Mouse (Mus musculus): Measurements from ENCODE around the gene Slc38a6. TPM values are rescaled to one million over a fixed set of nuclear protein-coding genes. Genes with fewer than 3 reads are reported as not detected.

The Slc38a6 gene
- polyA plus RNA-seq, 1 experiment from 2014 or later, result 10.4 TPM

- peaks cover 18% of the 10 kb centered on the region for H3K36me3 ChIP-seq
These were observed 1.0 kb downstream of the Slc38a6 start for GRCm38 (mm10) chr12:73287609-73288008.

GRCm38 (mm10) chr12:73288626-73289025 is 2.0 kb downstream of the Slc38a6 start:
- WGBS, result 94% methylated on average over 3 of the region's 3 CpGs
- ATAC-seq, result no peak

More at GRCm38 (mm10) chr12:73287609-73288008, 1.0 kb downstream of the Slc38a6 start:
- H3K4me1 ChIP-seq (replicated peaks), result peaks cover 33% of the 10 kb centered on the region
- no peak for ATAC-seq
- no peaks in the 10 kb centered on the region for H3K27me3 ChIP-seq
- no peaks in the 10 kb centered on the region for H3K9me3 ChIP-seq
- 73% methylated on average over 8 of the region's 8 CpGs for WGBS
- H3K9ac ChIP-seq (replicated peaks), result peak overlapping the region; percentile 88
- H3K4me3 ChIP-seq (replicated peaks), result peak overlapping the region; percentile 82
- H3K4me2 ChIP-seq (replicated peaks), result peak overlapping the region; percentile 76
- H3K27ac ChIP-seq, result no peak overlapping the region

GRCm38 (mm10) chr12:73294884-73295283 is 8.3 kb downstream of the Slc38a6 start:
- no peaks in the 10 kb centered on the region for H3K27me3 ChIP-seq
- no peak overlapping the region for H3K9ac ChIP-seq (replicated peaks)
- no peak for ATAC-seq
- peaks cover 29% of the 10 kb centered on the region for H3K36me3 ChIP-seq
- H3K4me3 ChIP-seq (replicated peaks), result no peak overlapping the region
- H3K4me2 ChIP-seq (replicated peaks), result no peak overlapping the region
- no peak overlapping the region for H3K27ac ChIP-seq
- no peaks in the 10 kb centered on the region for H3K9me3 ChIP-seq
- H3K4me1 ChIP-seq (replicated peaks), result peaks cover 12% of the 10 kb centered on the region

More at GRCm38 (mm10) chr12:73288626-73289025, 2.0 kb downstream of the Slc38a6 start:
- peaks cover 30% of the 10 kb centered on the region for H3K4me1 ChIP-seq (replicated peaks)
- no peak overlapping the region for H3K4me3 ChIP-seq (replicated peaks)
- H3K9ac ChIP-seq (replicated peaks), result no peak overlapping the region
- H3K9me3 ChIP-seq, result no peaks in the 10 kb centered on the region
- H3K4me2 ChIP-seq (replicated peaks), result no peak overlapping the region
- no peaks in the 10 kb centered on the region for H3K27me3 ChIP-seq
- H3K27ac ChIP-seq, result no peak overlapping the region
- peaks cover 21% of the 10 kb centered on the region for H3K36me3 ChIP-seq

GRCm38 (mm10) chr12:73295505-73296140 is 9.0 kb downstream of the Slc38a6 start:
- peaks cover 31% of the 10 kb centered on the region for H3K36me3 ChIP-seq
- no peak overlapping the region for H3K4me3 ChIP-seq (replicated peaks)
- H3K4me1 ChIP-seq (replicated peaks), result peaks cover 12% of the 10 kb centered on the region
- 60% methylated on average over 11 of the region's 11 CpGs for WGBS
- H3K9ac ChIP-seq (replicated peaks), result no peak overlapping the region
- no peak overlapping the region for H3K4me2 ChIP-seq (replicated peaks)
- no peaks in the 10 kb centered on the region for H3K27me3 ChIP-seq
- H3K27ac ChIP-seq, result no peak overlapping the region
- no peaks in the 10 kb centered on the region for H3K9me3 ChIP-seq
- no peak for ATAC-seq

GRCm38 (mm10) chr12:73298621-73299020 is 12.0 kb downstream of the Slc38a6 start:
- no peak overlapping the region for H3K9ac ChIP-seq (replicated peaks)
- H3K36me3 ChIP-seq, result peaks cover 18% of the 10 kb centered on the region
- ATAC-seq, result no peak
- 90% methylated on average over 5 of the region's 5 CpGs for WGBS
- no peak overlapping the region for H3K27ac ChIP-seq
- peaks cover 12% of the 10 kb centered on the region for H3K4me1 ChIP-seq (replicated peaks)
- no peaks in the 10 kb centered on the region for H3K9me3 ChIP-seq
- H3K27me3 ChIP-seq, result no peaks in the 10 kb centered on the region
- no peak overlapping the region for H3K4me2 ChIP-seq (replicated peaks)
- H3K4me3 ChIP-seq (replicated peaks), result no peak overlapping the region

GRCm38 (mm10) chr12:73300531-73300930 is 14.0 kb downstream of the Slc38a6 start:
- 95% methylated on average over 2 of the region's 2 CpGs for WGBS
- Histone ChIP-seq H3K27me3 (no peaks in the 10 kb centered on the region), H3K36me3 (peaks cover 10% of the 10 kb centered on the region), H3K9me3 (no peaks in the 10 kb centered on the region), H3K4me2 (replicated peaks) (no peak overlapping the region), H3K4me3 (replicated peaks) (no peak overlapping the region), H3K27ac (no peak overlapping the region), H3K9ac (replicated peaks) (no peak overlapping the region), H3K4me1 (replicated peaks) (peaks cover 8% of the 10 kb centered on the region)
- ATAC-seq, result no peak

GRCm38 (mm10) chr12:73304636-73305035 is 18.1 kb downstream of the Slc38a6 start:
- ATAC-seq, result no peak
- Histone ChIP-seq H3K4me1 (replicated peaks) (no peaks in the 10 kb centered on the region), H3K27me3 (no peaks in the 10 kb centered on the region), H3K9me3 (no peaks in the 10 kb centered on the region), H3K4me2 (replicated peaks) (no peak overlapping the region), H3K4me3 (replicated peaks) (no peak overlapping the region), H3K27ac (no peak overlapping the region), H3K36me3 (peaks cover 5% of the 10 kb centered on the region; the same call in 1 of the 2 replicates), H3K9ac (replicated peaks) (no peak overlapping the region)
- 94% methylated on average over 4 of the region's 4 CpGs for WGBS

GRCm38 (mm10) chr12:73307750-73308149 is 21.2 kb downstream of the Slc38a6 start:
- H3K9me3 ChIP-seq, result no peaks in the 10 kb centered on the region
- no peaks in the 10 kb centered on the region for H3K27me3 ChIP-seq
- no peak overlapping the region for H3K9ac ChIP-seq (replicated peaks)
- WGBS, result 94% methylated on average over 4 of the region's 4 CpGs
- no peak overlapping the region for H3K4me3 ChIP-seq (replicated peaks)
- no peaks in the 10 kb centered on the region for H3K4me1 ChIP-seq (replicated peaks)
- H3K36me3 ChIP-seq, result peaks cover 8% of the 10 kb centered on the region
- H3K27ac ChIP-seq, result no peak overlapping the region
- H3K4me2 ChIP-seq (replicated peaks), result no peak overlapping the region
- ATAC-seq, result no peak

- Histone ChIP-seq H3K9ac (replicated peaks) (no peak overlapping the region), H3K4me3 (replicated peaks) (no peak overlapping the region), H3K4me2 (replicated peaks) (no peak overlapping the region), H3K9me3 (no peaks in the 10 kb centered on the region), H3K27me3 (no peaks in the 10 kb centered on the region), H3K36me3 (peaks cover 8% of the 10 kb centered on the region), H3K27ac (no peak overlapping the region), H3K4me1 (replicated peaks) (no peaks in the 10 kb centered on the region)
- no peak for ATAC-seq
- WGBS, result 99% methylated on average over 2 of the region's 2 CpGs
These were observed 22.1 kb downstream of the Slc38a6 start for GRCm38 (mm10) chr12:73308711-73309110.

- no peaks in the 10 kb centered on the region for H3K27me3 ChIP-seq
- H3K27ac ChIP-seq, result no peak overlapping the region
- H3K4me1 ChIP-seq (replicated peaks), result no peaks in the 10 kb centered on the region
- ATAC-seq, result no peak
- WGBS, result 93% methylated on average over 7 of the region's 7 CpGs
- H3K9me3 ChIP-seq, result no peaks in the 10 kb centered on the region
- H3K9ac ChIP-seq (replicated peaks), result no peak overlapping the region
- no peak overlapping the region for H3K4me3 ChIP-seq (replicated peaks)
- H3K36me3 ChIP-seq, result peaks cover 9% of the 10 kb centered on the region; the same call in 1 of the 2 replicates
- no peak overlapping the region for H3K4me2 ChIP-seq (replicated peaks)
These were observed 31.4 kb downstream of the Slc38a6 start for GRCm38 (mm10) chr12:73317706-73318686.

- WGBS, result 96% methylated on average over 8 of the region's 8 CpGs
- no peak for ATAC-seq
- no peak overlapping the region for H3K9ac ChIP-seq (replicated peaks)
- no peaks in the 10 kb centered on the region for H3K36me3 ChIP-seq
- no peak overlapping the region for H3K4me3 ChIP-seq (replicated peaks)
- H3K9me3 ChIP-seq, result no peaks in the 10 kb centered on the region
- H3K27ac ChIP-seq, result no peak overlapping the region
- no peak overlapping the region for H3K4me2 ChIP-seq (replicated peaks)
- no peaks in the 10 kb centered on the region for H3K4me1 ChIP-seq (replicated peaks)
- H3K27me3 ChIP-seq, result no peaks in the 10 kb centered on the region
These were observed 37.6 kb downstream of the Slc38a6 start for GRCm38 (mm10) chr12:73324180-73324586.

- Histone ChIP-seq H3K4me3 (replicated peaks) (no peak overlapping the region), H3K27me3 (no peaks in the 10 kb centered on the region), H3K36me3 (no peaks in the 10 kb centered on the region), H3K9me3 (no peaks in the 10 kb centered on the region), H3K27ac (no peak overlapping the region), H3K4me1 (replicated peaks) (no peaks in the 10 kb centered on the region), H3K9ac (replicated peaks) (no peak overlapping the region), H3K4me2 (replicated peaks) (no peak overlapping the region)
- no peak for ATAC-seq
- 86% methylated on average over 1 of the region's 1 CpGs for WGBS
These were observed 38.2 kb downstream of the Slc38a6 start for GRCm38 (mm10) chr12:73324742-73325141.
